In genomic region chr8:4403960-4404879, GRCm38 (mm10) we compare ENCODE assay signal across 8 mouse cellular contexts.
DNase-seq lines count a peak whose midpoint lies in the region; ATAC-seq and TF ChIP-seq lines count a peak whose summit lies in the region.

No protein-coding gene starts in this region.

- no peak for TF ChIP-seq CTCF in small intestine, adult 2 months (IDR thresholded peaks at IDR 0.05; ENCODE audit: extremely low read depth, insufficient read length, insufficient replicate concordance, low read depth, low read length)

- no peak for DNase-seq in kidney, adult 18-20 months
- no peak for DNase-seq in spleen, postnatal 36 days (ENCODE audit: low spot score in 2 of 2)
- no peak for DNase-seq in spleen, postnatal 14 days (ENCODE audit: low spot score in 2 of 2)

- peak overlapping the region; percentile 36 for H3K4me3 ChIP-seq in kidney, embryonic 14.5 days (ENCODE audit: low read length)
- peak overlapping the region; percentile 37 for H3K4me3 ChIP-seq in embryonic facial prominence, embryonic 15.5 days (replicated peaks)
- peak overlapping the region; percentile 27 for H3K4me3 ChIP-seq in hindbrain, embryonic 12.5 days
- H3K4me3 ChIP-seq in liver, embryonic 16.5 days (ENCODE audit: low read depth, low read length): peak overlapping the region; percentile 14; the same call in 1 of the 2 replicates
- H3K4me3 ChIP-seq in small intestine, adult 2 months (ENCODE audit: low read depth, low read length): peak overlapping the region; percentile 64

- TF ChIP-seq POLR2A in small intestine, adult 2 months (IDR thresholded peaks at IDR 0.05; ENCODE audit: low read depth, low read length): no peak

- H3K27ac ChIP-seq in kidney, embryonic 14.5 days (ENCODE audit: low read depth, low read length): peak overlapping the region; percentile 83
- H3K27ac ChIP-seq in embryonic facial prominence, embryonic 15.5 days (replicated peaks): no peak overlapping the region
- H3K27ac ChIP-seq in hindbrain, embryonic 12.5 days: no peak overlapping the region
- H3K27ac ChIP-seq in liver, embryonic 16.5 days (ENCODE audit: low read length): no peak overlapping the region
- H3K27ac ChIP-seq in small intestine, adult 2 months (ENCODE audit: insufficient read depth, low read depth, low read length): no peak overlapping the region

- H3K27me3 ChIP-seq in kidney, embryonic 14.5 days (ENCODE audit: control insufficient read depth, insufficient read depth, low read length): no peaks in the 10 kb centered on the region
- no peaks in the 10 kb centered on the region for H3K27me3 ChIP-seq in embryonic facial prominence, embryonic 15.5 days
- H3K27me3 ChIP-seq in hindbrain, embryonic 12.5 days: 0 out of 2 replicates have a peak, but pooled peaks cover 4% of the 10 kb centered on the region
- H3K27me3 ChIP-seq in liver, embryonic 16.5 days (ENCODE audit: control insufficient read depth, insufficient read depth, low read depth, low read length): peaks cover 2% of the 10 kb centered on the region; the same call in 1 of the 2 replicates
- H3K27me3 ChIP-seq in small intestine, adult 2 months (ENCODE audit: control insufficient read depth, insufficient read depth, low read length): no peaks in the 10 kb centered on the region

- no peaks in the 10 kb centered on the region for H3K36me3 ChIP-seq in kidney, embryonic 14.5 days (ENCODE audit: control insufficient read depth, insufficient read depth, low read length)
- H3K36me3 ChIP-seq in embryonic facial prominence, embryonic 15.5 days: no peaks in the 10 kb centered on the region
- H3K36me3 ChIP-seq in hindbrain, embryonic 12.5 days: no peaks in the 10 kb centered on the region
- no peaks in the 10 kb centered on the region for H3K36me3 ChIP-seq in liver, embryonic 16.5 days (ENCODE audit: control insufficient read depth, insufficient read depth)
- no peaks in the 10 kb centered on the region for H3K36me3 ChIP-seq in small intestine, adult 2 months (ENCODE audit: control insufficient read depth, insufficient read depth, low read length)

- peak overlapping the region; percentile 57 for H3K4me2 ChIP-seq in kidney, embryonic 14.5 days (replicated peaks; ENCODE audit: low read depth, low read length)
- peak overlapping the region; percentile 56 for H3K4me2 ChIP-seq in embryonic facial prominence, embryonic 15.5 days (replicated peaks)
- H3K4me2 ChIP-seq in hindbrain, embryonic 12.5 days (replicated peaks): peak overlapping the region; percentile 49
- H3K4me2 ChIP-seq in liver, embryonic 16.5 days (ENCODE audit: low read depth, low read length): peak overlapping the region; percentile 38

- no peaks in the 10 kb centered on the region for H3K4me1 ChIP-seq in kidney, embryonic 14.5 days (ENCODE audit: control insufficient read depth, insufficient read depth, low read length)
- H3K4me1 ChIP-seq in embryonic facial prominence, embryonic 15.5 days: peaks cover 4% of the 10 kb centered on the region; the same call in 1 of the 2 replicates
- H3K4me1 ChIP-seq in hindbrain, embryonic 12.5 days: no peaks in the 10 kb centered on the region
- no peaks in the 10 kb centered on the region for H3K4me1 ChIP-seq in liver, embryonic 16.5 days (ENCODE audit: control insufficient read depth, low read depth, low read length)
- no peaks in the 10 kb centered on the region for H3K4me1 ChIP-seq in small intestine, adult 2 months (ENCODE audit: control insufficient read depth, insufficient read depth, insufficient read length, low read length)

- peak; percentile 74 for ATAC-seq in kidney, embryonic 14.5 days (ENCODE audit: low FRiP score, low TSS enrichment)
- ATAC-seq in embryonic facial prominence, embryonic 15.5 days (ENCODE audit: insufficient number of reproducible peaks, low FRiP score, low TSS enrichment, low read depth): no peak
- no peak for ATAC-seq in hindbrain, embryonic 12.5 days (ENCODE audit: low FRiP score)
- ATAC-seq in liver, embryonic 16.5 days (ENCODE audit: low read depth): no peak

- peak overlapping the region; percentile 60 for H3K9ac ChIP-seq in kidney, embryonic 14.5 days (ENCODE audit: low read depth, low read length)
- H3K9ac ChIP-seq in embryonic facial prominence, embryonic 15.5 days: no peak overlapping the region
- peak overlapping the region; percentile 55 for H3K9ac ChIP-seq in hindbrain, embryonic 12.5 days
- H3K9ac ChIP-seq in liver, embryonic 16.5 days (ENCODE audit: low read depth, low read length): no peak overlapping the region

- H3K9me3 ChIP-seq in kidney, embryonic 14.5 days (ENCODE audit: control insufficient read depth, low read length): no peaks in the 10 kb centered on the region
- H3K9me3 ChIP-seq in embryonic facial prominence, embryonic 15.5 days (replicated peaks): no peaks in the 10 kb centered on the region
- no peaks in the 10 kb centered on the region for H3K9me3 ChIP-seq in hindbrain, embryonic 12.5 days (replicated peaks)
- H3K9me3 ChIP-seq in liver, embryonic 16.5 days (replicated peaks; ENCODE audit: control insufficient read depth, low read length): no peaks in the 10 kb centered on the region

- whole genome bisulfite sequencing in kidney, embryonic 14.5 days: 48% methylated on average over 19 of the region's 19 CpGs
- WGBS in embryonic facial prominence, embryonic 15.5 days: 50% methylated on average over 19 of the region's 19 CpGs
- 60% methylated on average over 19 of the region's 19 CpGs for WGBS in hindbrain, embryonic 12.5 days
- WGBS in liver, embryonic 16.5 days (ENCODE audit: insufficient replicate concordance): 34% methylated on average over 19 of the region's 19 CpGs
- WGBS in small intestine, adult 2 months: 27% methylated on average over 19 of the region's 19 CpGs

Comparison
In these comparisons a context has a peak if more than half of its experiments do, and no peak if none do; other contexts are left out.
1. H3K4me3 ChIP-seq: peak in every context shown above with its lines; median percentile 64 in small intestine, adult 2 months; 37 in embryonic facial prominence, embryonic 15.5 days; 36 in kidney, embryonic 14.5 days; 27 in hindbrain, embryonic 12.5 days; 14 in liver, embryonic 16.5 days.
2. H3K9ac ChIP-seq: peak in kidney, embryonic 14.5 days (single experiment) and hindbrain, embryonic 12.5 days (single experiment); none in embryonic facial prominence, embryonic 15.5 days (single experiment) and liver, embryonic 16.5 days (single experiment).
3. Peak in every context shown above with its lines, with median percentiles within 50 percentile points of each other: H3K4me2 ChIP-seq.